Mouse (Mus musculus) R1 (cell line): Measurements from ENCODE around the gene Abca14.

Experiments
- DNase-seq: peaks from one replicate; pipeline ENCODE4 v3.0.0-alpha.2; 2018; ENCODE audit warnings: low read depth, low spot score

Gene Abca14

DNA sequence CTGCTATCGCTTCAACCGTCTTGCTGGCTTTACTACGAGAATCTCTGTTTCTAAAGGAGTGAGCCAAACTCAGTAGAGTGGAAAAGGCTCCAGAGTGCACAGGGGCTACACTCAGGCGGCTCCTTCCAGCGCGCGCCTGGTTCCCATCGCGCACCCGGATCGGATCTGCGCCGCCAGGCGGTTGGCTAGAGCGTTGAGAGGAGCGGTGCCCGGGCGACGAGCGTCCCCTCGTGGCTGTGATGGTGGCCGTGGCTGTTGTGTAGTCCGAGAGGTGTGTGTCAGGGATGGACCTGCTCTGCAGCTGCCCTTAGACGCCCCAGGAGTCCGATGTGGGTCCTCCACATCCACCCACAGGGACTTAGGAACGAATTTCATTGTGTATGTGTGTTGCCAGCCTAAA, at the start of gene Abca14:
Abca14 (plus strand) TSS at position 173 of the 400 bp plus-strand sequence.
- peak; percentile 76 for DNase-seq

DNA sequence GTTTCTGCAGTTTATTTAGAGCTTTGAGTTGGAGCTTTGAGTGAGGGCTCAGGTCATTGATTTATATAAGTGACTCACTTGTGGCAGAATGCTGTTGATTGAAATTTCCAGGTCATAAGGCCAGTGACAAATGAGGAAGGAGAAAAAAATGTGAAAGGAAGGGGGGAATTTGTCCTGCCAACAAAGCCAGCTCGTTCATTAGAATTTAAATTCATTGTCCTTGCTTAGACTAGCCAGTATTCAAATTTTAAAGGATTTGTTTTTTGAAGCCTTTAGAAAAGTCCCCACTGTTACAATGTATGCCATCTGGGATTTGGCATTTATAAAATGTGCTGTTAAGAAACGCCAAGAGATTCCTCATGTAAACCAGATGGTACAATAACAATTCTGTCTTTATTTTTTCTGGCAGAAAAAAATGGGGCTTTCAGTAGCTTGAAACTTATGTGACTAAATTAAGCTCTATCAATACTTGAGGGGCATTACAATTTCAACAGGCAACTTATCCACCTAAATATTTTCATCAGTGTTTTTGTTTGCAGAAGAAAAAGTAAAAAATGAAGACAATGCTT, 46.8 kb upstream of the Abca14 start:
- no peak for DNase-seq

DNA sequence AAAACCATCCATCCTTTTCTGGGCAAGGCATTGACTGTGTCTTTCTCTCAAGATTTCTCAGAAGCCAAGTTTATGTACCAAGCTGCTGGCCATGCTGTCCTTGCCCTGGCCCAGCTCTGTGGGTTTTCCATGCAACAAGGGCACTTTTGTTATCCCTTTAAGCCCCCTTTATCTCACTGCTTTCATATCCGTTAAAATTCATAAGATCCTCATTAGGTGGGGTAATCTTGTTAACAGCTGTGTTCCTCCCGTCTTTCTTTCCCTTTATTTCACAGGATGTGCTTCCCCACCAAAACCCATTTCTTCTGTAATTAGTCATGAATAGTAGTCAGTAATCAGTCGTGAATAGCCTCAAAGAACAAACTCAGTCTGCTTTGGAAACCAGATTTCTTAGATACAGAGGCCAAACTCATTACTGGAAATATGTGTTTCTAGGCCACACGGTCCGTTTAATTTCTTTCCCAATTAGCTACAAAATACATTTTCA, 46.1 kb upstream of the Abca14 start:
- no peak for DNase-seq

DNA sequence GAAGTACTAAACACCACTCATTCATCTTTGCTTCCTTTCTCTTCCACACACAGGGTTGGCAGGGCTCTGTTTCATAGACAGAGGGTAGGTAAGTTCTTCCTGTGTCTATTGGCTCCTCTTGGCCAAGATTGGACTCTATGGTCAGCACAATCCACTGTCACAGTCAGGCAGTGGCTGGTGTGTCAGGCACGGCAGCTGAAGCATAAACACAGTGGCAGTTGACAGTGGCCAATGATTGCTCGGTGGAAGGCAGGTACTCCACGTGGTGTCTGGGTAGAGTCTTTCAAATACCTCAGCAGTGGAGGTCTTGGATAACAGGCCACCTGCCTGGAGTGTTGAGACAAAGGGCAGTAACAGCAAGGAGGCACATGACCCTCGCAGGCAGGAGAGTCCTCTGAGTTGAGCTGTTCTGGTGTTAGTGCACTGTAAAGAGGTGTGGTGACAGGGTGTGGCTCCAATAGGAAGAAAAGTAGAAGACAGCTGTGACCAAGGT, 45.6 kb upstream of the Abca14 start:
- DNase-seq: peak; percentile 80

DNA sequence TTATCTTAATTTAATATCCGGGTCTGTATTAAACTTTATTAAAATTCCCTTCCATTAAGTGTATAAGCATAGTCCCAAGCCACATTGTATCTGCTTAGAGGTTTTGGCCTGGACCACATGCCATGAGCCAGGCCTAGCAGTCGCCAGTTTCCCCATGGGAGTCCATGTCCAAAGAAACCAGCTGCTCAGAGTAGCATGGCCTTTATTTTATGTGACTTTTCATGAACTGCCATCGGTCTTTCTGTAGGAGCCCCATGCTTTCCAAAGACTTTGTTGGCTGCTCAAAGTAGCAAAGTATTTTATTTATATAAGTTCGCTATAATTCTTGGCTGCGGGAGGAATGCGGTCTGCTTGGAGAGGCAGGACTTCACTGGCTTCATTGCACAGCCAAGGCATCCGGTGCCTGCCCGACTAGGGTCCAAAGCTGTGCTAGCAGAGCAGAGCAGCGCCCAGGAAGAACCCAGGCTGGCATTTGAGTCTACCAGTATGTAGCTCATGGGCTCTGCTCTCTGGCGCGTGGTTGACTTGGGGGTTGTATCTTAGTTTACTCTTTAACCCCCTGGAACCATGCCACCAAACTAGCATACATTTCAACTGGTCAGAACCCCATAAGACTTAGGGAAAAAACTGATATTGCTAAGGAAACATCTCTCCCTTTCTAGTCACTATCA, 40.0 kb upstream of the Abca14 start:
- DNase-seq: no peak

DNA sequence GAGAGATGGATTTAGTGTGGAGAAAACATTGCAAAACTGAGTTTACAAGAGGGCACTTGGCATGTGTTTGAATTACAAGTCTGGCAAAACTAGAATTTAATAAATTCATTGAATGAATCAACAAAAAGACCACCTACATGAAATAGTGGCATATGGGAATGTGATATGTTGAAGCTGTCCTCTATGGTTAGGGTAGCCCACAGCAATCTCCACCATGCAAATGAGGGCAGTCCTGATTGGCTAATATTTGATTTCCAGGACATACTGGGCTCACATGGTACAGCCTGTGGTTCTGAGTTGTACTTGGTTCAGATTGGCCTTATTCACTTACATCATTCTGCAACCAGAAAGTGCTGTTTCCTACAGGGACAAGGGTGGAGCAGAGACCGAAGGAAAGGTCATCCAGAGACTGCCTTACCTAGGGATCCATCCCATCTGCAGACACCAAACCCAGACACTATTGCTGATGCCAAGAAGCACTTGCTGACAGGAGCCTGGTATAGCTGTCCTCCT, 31.5 kb upstream of the Abca14 start:
- DNase-seq: no peak

DNA sequence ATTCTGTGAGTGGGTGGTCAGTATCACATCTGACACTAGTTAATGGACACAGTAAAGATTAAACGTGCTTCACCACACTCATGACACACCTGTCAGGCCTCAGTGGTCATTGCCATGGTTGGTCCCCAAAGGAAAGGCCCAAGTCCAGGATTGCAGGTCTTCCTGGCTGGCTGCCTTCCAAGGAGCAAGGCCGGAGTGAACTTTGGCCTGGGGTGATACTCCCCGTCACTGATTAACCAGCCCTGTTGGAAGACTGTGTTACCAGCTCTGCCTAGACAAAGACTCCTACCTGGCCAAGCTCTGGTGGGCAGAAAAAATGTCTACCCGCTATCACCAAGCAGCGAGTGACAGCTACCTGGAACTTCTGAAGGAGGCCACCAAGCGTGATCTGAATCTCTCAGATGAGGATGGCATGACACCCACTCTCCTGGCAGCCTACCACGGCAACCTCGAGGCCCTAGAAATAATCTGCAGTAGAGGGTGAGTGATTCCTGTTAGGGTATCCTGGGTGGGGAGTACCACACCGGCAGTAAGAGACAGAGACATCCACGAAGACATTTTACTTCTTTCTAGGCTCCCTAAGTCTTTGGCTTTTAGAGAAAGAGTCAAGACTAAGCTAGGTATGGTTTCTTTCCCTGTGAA, 30.0 kb upstream of the Abca14 start, which contains the start of gene Anks4b:
Anks4b (plus strand) TSS at position 256 of the 642 bp plus-strand sequence.
- DNase-seq: no peak

DNA sequence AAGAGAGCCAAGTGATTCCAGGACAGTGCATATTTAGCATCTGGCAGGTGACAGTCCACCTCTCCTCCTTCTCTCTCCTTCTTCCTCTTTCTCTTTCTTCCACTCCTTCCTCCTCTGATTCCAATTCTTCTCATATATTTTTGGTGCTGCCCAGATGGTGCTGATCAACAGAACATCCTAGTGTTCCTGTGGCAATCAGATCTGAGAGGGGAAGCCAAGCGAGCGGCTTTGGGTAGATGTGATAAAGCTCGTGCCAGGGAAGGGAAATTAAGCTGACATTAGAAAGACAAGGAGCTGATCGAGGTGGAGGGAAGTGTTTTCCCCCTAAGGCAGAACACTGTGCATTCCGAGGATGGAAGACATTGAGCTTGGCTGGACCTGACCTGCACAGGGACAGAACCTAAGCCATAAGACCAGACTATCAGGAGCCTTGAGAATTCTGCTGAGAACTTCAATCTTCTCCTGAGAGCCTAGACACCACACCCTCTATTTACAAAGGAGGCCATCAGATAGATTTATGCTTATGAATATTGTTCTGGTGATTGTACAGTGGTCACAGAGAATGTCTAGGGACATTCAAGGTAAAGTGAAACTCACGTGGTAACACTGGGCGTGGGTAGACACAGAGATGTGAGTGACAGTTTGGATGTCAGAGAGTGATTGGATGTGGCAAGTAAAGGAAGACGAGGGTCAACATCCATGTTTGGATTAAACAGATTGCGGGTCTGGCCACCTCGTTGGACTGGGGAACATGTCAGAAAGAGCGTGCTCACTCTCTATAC, 28.8 kb upstream of the Abca14 start:
- no peak for DNase-seq

DNA sequence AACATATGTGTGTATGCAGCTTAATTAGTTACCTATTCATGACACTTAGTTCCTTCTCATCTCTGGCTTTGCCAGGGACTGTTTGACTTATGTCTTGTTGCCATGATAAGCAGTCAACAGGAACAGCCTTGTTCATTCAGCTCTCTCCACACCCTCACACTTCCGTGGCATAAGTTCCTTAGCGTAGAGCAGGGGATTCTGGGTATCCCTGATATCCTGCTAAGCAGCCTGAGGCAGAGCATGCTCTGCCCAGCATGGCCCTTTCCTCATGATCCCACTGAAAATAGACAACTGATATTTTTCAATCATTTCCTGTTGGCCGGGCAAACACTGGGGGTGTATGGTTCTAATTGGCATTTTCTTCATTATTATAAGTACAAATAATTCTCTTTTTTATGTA, 26.1 kb upstream of the Abca14 start:
- DNase-seq: no peak

DNA sequence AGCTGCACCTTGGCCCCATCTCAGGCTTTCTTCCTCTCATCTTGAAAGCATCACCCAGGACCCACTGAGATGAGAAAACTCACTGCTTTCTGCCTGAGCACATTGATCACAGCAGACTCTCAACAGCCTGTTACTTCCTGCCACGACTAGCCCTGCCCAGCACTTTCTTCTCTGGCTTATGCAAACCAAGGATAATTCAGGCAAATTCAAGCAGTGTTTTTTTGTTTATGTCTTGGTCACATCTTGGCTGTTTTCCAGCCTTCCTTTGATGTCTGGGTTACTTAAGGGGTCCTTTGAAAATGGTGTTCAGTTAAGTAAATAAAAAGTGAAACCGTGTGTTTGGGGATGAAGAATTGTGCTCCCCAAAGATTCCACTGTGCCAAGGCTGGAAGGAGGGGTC, 24.8 kb upstream of the Abca14 start:
- no peak for DNase-seq

DNA sequence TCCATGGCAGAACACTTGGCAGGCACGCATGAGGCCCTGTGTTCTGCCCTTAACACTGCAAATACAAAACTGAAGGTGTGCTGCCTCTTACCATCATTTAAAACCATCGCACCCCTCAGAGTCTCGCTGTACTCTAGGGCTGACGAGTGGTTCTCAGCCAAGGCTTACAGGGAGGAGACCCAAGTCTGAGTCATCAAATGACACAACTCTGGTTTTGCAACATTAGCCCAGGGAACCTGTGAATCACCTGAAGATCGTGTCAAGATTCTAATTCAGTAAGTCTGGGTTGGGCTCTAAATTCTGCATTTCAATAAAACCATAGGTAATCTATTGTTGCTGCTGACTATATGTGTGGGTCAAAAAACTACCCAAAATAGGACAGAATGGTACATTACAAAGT, 23.2 kb upstream of the Abca14 start:
- DNase-seq: no peak

DNA sequence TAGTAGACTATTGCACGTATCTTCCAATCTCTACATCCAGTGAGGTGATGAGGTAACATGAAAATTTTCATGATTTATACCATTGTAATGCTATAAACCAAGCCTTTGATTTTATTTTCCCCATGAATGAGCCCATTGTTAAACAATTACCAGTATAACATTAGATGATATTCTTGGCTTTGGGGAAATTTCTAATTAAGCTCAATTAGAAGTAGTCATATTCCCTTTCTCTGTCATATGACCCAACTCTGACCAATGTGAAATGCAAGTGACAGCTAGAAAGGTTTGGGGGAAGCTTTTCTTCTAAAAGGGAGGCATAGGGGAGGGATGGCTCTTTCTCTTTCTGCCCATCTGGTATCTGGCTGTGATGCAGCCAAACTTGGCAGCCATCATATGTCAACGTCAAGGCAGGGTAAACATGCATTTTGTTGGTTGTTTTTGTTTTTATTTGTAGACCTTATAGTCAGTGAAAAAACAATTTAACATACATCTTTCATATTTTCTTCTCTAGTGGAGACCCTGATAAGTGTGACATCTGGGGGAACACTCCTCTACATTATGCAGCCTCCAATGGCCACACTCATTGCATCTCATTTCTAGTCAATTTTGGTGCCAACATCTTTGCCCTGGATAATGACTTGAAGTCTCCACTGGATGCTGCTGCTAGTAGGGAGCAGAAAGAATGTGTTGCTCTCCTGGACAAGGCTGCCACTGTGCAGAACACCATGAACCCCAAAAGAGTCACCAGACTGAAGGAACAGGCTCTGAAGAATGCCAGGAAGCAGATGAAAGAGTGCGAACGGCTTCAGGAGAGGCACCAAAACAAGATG, 22.1 kb upstream of the Abca14 start:
- DNase-seq: no peak

DNA sequence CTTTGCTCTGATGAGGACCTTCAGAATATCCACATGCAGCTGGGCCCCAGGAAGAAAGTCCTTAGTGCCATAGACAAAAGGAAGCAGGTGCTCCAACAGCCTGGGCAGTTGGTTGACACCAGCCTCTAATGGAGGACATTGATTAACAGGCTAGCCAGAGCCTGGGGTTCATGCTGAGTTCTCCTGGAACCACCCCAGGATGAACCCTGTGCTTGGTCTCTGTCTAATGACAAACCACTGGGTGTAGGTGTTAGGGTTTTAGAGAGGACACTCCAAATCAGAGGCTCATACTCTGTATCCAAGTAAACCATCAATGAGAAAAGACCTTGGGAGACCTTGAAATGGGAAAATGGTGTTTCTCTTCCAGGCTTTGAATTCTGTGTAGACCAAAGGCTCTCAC, 20.9 kb upstream of the Abca14 start:
- DNase-seq: no peak

DNA sequence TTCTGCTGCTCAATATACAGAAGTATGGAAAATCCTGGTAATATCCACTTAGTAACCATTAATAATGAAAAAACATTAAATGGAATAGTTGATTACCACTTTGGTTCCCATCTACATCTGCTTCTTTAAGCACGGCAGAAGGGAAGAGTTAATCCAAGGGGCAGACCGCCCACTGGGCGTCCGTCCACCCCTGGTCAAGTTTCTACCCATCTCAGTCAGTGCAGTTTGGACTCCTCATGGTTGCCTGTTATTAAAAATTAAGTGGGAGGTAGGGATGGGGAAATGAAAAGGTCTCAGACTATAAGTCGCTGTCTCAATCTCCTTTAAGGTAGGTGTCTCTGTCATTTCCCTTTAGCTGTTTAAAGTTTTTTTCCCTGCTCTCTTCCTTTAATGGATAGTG, 14.8 kb upstream of the Abca14 start:
- DNase-seq: no peak

DNA sequence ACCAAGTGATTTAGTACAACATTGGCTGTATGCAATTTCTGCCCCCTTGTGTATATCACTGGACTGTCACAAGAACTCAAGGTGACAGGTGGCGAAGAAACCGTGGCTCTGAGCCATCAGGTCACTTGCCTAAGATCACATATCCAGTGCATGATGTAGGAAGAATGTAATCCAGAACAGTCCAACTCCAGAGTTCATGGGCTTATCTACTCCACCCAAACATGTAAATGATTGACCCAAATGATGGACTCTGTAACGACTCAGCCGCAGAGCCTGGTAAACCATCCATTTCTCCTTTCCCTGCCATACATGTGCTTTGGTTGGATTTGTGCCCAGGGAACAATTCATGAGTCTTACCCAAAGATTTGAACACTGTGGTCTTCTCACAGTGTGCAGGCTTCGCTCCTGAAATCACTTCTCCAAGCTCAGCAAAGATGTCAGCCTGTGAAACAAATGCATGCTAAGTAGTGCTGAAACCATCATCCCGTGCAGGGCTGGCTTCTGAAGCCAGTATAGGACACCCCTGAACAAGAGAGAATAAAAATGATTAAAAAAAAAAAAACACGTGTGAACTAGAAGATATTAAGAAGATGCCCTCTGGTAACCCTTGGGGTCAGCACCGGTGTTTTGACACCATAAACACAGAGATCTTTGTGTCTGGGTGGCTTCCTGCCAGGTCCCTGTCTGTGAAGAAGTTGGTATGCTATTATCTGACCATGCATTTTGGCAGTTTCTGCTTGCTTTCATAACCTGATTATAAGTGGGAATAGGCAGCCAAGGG, 14.2 kb upstream of the Abca14 start:
- DNase-seq: no peak

DNA sequence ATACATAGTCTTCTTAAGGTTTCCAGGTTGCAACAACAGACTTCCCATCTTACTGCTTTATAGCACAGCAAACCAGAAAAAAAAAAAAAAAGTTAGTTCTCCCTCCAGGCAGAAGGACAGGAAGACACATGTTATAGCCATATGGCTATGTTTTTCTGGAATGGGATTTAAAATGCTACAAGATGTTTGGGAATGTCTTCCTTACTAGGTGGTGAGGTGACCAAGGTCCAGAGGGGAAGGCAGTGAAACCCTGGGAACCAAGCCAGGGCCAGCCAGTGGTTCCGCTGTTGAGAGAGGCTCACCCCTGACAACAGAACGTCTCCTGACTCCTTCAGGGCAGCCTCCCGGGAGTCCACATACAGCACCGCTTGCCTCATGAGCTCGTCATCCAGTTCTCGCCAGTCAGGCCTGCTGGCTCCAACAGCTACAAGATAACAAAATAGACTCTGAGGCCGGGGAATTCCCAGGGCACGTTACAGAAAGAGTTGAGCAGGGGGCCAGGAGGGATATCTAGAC, 13.6 kb upstream of the Abca14 start:
- no peak for DNase-seq

DNA sequence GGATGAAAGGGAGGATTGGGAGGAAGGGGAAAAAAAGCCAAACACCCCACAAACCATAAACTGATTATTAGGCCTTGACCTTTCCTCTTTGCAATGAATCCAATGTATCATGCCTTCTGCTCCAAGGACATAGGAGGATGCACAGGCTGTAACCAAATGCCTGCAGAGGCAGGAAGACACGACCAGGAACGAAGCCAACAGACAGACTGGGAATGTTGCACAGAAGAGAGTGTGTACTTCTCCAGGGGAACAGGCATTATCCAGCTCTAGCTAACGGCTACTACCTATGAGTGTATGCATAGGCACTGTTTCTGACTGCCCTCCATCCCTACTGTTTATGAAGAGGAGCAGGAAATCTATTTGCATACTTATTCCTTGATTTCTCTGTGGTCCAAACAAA, 11.6 kb upstream of the Abca14 start:
- DNase-seq: no peak

DNA sequence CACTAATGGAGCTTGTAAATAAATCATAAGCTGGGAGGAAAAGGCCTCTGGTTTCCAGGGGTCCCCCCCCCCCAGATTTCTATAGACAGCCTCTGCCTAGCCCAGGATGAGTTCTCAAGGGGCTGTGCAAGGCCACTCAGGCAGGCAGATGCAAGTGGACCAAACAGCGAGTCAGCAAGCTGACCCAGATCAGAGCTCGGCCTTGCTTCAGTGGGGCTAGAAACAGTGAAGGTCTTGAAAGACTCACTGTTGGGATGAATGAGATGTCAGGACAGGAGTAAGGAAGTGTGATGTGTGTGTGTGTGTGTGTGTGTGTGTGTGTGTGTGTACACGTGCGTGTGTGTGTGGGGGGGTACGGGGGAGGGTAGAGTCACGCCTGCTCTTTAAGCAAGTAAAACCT, 10.9 kb upstream of the Abca14 start:
- DNase-seq: no peak

DNA sequence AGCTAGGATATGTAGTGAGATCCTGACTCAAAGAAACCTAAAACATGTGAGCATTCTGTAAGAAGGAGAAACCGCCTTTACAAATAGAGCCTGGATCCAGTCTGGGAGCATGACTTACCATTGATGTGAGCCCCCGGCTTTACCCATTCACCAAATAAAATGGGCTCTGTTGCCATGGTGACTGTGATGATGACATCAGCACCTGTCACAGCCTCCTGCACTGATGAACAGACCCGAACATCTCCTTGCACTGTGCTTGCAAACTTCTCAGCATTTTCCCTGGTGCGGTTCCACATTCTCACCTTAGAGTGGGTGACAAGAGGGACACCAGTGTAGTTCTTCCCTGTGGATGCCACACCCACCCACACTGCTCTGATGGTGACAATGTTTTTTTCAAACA, 8.6 kb upstream of the Abca14 start:
- peak; percentile 18 for DNase-seq

DNA sequence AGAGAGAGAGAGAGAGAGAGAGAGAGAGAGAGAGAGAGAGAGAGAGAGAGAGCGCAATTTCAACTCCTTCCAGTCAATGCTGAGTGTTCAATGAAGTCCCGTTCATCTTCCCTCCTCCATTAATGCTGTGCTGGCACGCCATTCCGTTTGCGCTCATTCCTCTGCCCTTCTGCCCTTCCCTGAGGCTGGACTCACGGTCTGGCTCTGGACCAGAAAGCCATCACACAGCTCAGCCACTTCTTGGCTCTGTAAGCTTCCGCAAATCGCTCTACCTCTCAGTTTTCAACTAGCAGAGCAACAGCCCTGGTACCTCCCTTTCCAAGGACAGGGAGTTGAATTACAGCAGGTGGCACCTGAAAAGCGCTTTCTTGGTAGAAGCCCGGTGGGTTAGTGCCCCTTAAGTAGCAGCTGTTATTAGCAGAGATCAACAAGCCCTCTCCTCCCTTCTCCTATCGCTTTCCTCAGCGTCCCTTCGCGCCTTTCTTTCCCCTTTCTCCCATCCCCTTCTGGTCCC, 2.5 kb upstream of the Abca14 start:
- DNase-seq: peak; percentile 5
